Mouse (Mus musculus): ENCODE data around the gene Tas1r3.

The Tas1r3 gene

DNA sequence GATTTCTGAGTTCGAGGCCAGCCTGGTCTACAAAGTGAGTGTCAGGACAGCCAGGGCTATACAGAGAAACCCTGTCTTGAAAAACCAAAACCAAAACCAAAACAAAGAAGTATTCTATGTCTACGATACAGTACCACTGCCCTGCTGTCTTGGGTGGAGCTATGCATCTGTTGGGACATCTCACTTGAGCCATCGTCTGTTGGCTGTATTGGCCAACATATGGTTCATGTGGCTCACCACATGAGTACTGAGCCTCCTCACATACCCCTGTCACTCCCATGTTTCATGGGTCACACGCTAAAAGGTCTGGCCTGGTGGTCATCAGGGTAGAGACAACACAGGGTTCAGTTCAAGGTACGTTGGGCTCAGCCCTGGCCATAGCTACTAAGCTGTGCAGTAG is 23.2 kb upstream of the Tas1r3 start:
- DNase-seq: no peak

DNA sequence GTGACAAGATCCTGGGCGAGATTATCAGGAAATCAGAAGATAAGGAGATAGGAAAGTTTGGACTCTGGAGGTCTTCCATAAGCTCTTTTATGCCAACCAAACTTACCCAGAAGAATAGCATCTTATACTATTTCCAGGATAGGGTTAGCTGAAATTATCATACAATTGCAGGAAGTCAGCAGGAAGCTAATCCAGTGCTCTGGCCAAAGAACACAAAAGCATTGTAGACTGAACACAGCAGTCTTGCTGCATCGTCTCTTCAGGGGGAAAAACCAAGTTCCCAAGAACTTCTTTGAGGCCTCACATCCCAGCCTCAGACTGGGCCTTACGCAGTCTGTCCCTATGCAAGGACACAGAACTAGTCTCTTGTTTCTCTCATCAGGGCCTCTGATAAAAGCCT is 20.4 kb upstream of the Tas1r3 start:
- DNase-seq: no peak

DNA sequence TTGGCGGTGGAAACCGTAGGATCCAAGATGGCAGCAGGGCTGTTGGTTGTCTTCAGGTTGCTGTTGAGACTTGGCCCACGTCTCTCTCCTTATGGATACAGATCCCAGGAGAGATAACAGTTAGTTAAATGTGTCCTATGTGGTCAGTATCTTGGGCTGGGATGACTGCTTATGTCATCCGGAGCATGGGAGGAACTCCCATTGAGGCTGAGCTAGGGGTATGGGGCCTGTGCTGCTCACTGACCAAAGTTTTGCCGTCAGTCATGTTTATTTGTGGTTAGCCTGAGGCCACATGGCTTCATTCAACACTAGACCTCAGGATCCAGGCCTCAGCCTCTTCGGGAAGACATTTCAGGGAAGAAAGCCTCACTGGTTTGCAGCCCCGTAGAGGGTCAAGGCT is 8.2 kb upstream of the Tas1r3 start:
- DNase-seq: no peak

DNA sequence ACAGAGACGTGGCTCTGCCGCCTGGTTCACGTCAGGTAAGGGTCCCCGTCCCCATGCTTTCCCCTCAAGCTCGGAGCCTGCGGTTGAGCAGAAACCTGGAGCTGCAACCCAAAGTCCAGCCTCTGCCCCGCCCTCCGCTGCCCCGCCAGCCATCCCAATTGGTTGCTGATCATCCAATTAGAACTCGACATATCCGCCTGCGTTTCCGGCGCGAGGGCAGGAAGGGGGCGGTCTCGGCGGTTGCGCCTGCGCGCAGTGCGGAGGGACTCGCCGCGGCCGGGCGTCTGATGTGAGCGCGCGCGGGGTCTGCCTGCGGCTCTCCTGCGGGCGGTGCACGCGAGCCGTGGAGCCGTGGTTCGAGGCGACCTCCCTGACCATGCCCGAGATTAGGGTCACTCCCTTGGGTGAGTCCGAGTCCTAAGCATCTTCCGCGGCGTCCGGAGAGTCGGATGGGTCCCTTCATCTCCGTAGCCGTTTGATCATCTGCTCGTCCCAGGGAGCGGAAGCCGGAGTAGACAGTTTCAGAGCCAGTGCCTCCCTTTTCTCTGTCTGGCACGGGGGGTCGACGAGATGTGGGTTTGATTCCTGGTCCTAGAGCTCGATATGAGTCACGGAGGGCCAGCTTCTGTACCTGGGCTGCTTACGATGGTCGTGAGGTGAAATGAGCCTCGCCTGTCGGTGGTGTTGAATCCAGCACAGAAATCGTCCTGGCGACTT is 6.3 kb upstream of the Tas1r3 start, which contains the start of the genes Cptp and Ints11:
TSS of gene Cptp (minus strand) at position 124 of the 717 bp plus-strand sequence.
TSS of gene Ints11 (plus strand) at position 230 of the 717 bp plus-strand sequence.
- DNase-seq: peak; percentile 98

DNA sequence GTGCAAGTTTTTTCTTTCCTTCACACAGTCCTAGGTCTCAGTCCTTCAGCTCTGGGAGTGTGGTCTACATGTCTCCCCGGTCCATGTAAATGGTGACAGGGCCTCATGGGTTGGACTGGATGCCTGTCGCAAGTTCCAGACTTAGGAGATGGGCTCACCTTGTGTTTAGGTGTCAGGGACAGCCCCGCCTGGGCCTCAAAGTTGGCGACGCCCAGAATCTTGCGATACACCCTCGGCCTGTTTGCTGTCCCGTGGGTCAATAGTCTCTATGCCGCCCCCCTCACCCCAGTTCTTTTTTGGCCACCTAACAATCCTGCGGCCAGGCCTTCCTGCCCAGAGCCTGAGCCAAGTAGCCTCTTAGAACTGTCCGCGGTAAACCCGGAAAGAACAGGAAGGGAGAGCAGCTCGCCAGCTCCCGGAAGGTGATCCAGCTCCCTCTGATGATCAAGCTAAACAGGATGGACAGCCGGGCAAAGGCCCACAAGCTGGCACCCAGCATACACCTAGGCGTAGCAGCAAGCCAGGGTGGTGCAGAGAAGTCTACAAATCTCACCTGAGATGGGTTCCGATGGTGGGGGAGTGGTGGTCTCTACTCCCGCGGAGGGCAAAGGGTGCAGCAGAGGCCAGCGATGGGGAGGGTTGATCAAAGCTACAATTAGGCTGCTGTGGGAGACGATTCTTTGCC is 5.6 kb upstream of the Tas1r3 start:
- peak; percentile 38 for DNase-seq

DNA sequence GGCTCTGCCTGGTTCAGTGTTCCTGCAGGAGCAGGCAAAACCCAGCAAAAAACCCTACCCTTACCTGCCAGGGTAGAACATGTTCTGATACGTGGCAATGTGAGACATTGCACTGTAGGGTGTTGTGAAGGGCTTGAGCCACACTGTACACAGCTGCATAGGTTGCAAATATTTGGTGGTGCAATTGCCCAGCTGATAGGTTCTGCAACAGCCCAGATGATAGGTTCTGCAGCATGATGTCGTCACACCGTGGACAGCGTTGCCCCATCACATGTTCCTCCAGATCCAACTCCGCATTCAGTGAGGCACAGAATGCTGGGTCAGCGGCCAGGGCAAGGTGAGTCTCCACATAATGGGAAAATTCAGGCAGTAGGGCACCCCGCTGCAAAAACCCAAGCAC is 1.4 kb downstream of the Tas1r3 start:
- DNase-seq: no peak

DNA sequence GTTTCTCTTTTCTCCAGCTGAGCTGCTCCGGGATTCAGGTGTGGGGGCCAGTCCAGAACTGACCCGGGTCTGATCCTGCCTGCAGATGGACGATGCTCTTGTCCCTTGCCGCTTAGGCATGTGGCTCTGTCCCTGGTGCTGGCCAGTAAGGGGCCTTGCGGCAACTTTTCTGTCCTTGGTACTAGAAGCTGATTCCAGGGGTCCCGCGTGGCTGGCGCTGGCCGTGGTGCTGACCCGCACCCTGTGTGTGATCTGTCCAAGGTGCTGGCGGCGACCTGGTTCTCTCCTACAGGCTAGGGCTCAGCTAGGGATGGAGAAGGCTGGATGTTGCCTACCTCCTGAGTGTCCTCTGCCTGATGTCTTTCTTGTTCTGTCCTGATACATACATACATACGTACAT is 3.8 kb downstream of the Tas1r3 start:
- DNase-seq: no peak

DNA sequence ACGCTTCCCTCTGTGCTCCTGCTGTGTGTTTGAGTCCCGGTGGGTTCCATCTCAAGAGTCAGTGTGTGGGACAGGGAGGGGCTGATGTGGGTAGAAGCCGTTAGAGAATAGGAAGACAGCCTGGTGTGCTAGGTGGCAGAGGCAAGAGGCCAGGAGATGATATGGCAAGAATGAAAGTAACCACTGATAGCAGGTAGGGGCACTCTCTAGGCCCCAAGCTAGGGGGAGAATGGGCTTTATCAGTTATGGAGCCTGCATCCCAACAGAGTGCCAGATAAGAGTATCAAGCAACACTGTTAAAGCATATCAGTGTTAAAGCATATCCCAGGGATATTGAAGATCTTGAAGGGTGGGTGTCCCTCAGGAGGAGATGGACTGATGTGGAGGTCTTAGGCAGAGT is 6.3 kb downstream of the Tas1r3 start:
- DNase-seq: no peak

DNA sequence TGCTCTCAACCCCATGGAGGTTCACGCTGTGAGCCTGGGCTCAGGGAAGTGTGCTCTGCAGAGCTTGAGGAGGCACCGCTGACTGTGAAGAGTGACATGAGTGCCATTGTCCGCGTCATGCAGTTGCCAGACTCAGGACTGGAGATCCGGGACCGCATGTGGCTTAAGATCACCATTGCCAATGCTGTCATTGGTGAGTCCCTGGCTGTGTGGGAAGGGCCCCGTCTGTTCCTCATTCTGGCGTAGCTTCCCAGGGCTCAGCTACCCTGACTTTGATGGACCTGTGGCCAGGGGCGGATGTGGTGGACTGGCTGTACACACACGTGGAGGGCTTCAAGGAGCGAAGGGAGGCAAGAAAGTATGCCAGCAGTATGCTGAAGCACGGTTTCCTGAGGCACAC is 7.1 kb downstream of the Tas1r3 start:
- no peak for DNase-seq

DNA sequence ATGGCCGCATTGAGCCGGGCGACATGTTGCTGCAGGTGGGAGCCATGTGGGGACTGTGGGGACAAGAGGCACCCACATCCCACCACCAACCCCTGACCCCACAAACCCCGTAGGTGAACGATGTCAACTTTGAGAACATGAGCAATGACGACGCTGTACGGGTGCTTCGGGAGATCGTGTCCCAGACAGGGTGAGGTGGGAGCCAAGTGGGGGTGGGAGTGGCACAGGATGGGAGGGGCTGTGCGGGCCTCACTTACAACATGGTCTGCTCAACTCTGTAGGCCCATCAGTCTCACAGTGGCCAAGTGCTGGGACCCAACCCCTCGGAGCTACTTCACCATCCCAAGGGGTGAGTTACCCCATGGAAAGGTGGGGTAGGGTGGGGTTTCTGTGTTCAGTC is 8.2 kb downstream of the Tas1r3 start:
- no peak for DNase-seq

DNA sequence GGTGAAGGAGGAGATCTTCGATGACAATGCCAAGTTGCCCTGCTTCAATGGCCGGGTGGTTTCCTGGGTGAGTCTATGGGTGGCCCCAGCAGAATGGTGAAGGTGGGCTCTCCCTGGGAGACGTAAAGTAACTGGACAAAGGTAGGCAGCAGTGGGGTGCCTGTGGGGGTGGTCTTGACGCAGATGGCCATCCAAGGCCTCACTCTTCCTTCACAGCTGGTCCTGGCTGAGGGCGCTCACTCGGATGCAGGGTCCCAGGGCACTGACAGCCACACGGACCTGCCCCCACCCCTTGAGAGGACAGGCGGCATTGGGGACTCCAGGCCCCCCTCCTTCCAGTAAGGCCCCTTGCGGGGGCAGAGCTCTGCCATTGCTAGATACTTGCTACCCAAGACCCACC is 9.7 kb downstream of the Tas1r3 start:
- no peak for DNase-seq

DNA sequence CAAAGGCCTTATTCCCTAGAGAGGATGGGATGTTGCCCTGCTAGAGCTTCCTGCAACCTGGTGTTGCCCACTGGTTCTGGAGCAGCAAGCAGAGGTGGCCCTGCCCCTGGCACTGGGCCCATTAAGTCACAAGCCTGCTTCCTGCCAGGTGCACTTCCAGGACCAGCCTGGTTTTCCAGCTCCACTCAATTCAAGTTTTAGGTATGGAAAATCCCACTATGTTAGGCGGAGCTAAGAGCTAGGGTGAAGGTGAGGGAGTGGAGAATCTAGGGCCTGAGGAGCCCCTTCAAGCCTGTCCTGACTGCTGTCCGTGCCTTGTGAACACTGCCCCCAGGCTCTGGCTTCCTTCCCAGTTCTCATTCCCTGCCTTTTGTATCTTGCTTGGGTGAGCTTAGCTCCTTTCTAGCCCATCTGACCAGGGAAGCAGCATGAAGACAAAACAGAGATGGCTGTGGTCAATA is 11.2 kb downstream of the Tas1r3 start:
- no peak for DNase-seq

DNA sequence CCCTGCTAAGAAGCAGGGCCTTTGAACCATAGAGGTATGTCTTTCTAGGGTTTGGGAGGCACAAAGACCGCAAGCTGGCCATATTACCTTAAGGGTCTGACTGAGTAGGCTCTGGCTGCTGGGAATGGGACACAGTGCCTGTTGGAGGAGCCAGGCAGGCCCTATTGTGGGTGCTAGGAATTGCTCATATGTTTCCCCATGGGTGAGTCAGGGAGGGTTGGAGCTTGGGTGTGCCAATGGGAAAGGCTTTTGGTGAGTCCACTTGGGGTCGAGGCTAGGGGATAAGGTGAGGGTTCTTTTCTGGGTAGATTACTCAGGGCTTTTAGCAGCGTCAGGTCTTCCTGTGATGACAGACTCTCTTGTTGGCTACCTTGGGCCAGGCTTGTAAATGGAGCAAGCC is 11.8 kb downstream of the Tas1r3 start:
- DNase-seq: no peak

DNA sequence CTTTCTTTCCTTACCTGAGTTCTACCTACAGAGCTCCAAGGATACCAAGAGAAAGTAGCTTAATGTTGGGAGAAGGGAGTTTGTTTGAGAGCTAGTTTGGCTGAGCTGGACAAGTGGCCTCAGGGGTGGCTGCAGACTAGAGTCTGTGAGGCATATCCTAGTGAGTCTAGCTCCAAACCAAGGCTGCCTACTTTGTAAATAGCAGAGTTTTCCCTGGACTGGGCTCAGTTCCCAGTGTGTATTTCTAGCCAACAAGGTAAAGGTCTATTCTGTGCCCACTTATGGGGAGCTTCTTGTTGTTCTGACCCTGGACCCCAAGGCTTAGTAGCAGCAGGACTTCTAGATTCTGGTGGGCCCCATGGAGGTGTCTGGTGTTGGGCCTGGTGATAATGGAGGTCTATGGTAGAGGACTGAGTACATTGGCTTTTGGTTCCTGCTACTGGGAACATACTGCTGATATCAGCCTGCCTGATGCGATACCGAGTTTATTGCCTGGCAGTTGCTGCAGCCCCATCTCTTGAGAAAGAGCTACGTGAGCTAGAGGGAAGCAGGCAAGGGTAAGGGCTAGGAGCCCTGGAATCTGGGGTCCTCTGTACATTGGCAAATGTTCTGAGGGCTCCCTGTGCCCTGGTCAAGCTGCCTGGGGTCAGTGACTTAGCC is 13.2 kb downstream of the Tas1r3 start:
- no peak for DNase-seq

DNA sequence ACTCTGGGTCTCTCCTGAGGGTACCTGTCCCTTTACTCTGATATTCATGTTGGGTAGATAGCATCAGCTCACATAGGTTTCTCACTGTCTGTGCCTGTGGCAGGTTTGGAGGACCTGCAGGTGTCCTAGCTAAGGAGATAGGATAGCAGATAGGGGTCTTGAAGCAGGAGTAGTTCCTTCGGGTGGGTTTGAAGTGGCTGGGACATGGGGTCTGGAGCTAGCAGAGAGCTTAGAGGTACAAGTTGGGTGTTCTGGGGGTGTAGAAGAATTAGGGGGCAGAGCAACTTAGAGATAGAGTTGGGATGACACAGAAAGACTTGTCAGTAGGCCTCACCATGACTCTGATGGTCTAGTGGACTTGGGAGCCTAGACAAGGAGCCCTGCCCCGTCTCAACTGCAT is 13.8 kb downstream of the Tas1r3 start:
- DNase-seq: no peak

DNA sequence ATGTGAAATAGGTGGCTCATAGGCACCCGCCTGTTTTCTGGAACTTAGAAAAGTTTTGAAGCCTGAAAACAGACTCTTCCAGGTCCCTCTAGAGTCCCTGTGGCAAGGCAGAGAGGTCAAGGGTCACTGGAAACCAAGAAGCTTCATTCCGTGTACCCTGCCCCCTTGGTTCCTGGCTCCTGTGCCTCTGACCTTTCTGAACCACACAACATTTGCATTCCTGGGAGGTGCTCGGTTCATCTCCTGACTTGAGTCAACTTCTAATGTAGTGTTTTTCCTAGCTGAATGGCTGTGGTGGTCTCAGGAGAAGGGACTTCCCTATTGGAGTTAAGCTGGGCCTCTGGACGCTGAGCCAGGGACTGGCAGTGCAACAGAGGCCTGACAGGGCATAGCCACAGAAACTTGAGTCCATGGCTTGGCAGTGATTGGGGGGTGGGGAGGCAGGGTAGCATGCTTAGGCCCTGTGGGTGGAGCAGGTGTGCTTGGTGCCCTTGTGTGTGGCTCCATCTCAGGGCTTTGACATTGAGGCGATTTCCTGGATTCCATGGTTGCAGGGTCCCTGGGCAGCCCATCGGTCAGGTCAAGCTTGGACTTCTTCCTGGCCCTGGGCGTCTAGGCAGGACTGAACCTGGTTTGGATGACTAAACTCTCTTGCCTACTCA is 14.6 kb downstream of the Tas1r3 start:
- no peak for DNase-seq

DNA sequence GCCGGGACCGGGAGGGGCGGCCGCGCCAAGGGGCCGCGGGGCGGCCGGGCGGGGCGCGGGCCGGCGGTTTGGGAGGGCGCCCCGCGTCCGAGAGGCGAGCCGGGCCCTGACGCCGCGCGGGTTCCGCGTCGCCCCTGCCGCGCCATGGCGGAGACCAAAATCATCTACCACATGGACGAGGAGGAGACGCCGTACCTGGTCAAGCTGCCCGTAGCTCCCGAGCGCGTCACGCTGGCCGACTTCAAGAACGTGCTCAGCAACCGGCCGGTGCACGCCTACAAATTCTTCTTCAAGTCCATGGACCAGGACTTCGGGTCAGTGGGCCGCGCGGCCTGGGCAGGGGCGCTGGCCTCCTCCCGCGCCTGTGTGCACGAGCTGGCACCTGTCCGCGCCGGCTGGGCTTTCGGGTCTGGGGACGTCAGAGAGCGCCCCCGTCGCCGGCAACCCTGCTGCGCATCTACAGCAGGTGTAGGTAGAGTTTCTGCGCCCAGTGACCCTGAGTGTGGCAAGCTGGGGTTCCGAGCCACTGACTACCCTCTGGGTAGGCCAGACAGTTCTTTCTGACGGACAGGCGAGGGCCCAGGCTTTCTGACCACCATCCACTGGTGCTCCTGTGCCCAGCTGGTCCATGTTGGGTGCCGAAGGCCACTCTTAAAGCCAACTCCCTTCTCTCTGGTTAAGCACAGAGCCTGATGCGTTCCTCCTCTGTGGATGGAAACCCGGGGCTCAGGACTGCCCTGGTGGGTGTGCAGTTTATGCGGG is 15.4 kb downstream of the Tas1r3 start:
- peak; percentile 47 for DNase-seq

DNA sequence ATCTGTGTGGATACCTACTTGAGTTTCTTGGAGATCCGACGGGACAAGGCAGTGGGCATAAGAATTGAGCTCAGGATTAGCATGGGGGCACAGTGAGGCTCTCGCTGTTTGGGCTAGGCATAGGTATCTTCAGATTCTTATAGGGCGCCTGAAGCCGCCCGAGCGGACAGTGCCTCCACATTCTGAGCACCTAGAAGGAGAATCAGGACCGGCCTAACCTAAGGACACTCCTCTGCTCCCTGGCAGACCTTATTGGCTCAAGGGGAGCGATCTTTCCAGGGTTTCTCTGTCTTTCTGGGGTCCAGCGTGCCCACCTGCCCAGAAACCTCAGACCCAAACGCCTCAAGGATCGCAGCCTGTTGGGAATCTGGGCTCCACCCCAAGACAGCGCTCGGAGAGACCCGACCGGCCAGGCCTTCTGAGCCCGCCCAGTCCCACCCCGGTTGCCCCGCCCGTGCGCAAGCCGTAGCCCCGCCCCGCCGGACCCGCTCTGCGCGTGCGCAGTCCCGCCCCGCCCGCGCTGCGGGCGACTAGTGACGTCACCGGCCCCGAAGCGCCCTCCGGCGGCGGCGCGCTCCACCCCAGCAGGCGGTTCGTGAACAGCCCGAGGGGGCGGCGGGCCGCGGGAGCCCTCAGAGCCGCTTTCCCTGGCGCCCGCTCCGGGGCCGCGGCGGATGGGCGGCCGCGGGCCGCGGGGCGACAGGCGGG is 16.1 kb downstream of the Tas1r3 start, which contains the start of gene Dvl1:
TSS of gene Dvl1 (plus strand) at position 532 of the 708 bp plus-strand sequence.
- DNase-seq: peak; percentile 90

DNA sequence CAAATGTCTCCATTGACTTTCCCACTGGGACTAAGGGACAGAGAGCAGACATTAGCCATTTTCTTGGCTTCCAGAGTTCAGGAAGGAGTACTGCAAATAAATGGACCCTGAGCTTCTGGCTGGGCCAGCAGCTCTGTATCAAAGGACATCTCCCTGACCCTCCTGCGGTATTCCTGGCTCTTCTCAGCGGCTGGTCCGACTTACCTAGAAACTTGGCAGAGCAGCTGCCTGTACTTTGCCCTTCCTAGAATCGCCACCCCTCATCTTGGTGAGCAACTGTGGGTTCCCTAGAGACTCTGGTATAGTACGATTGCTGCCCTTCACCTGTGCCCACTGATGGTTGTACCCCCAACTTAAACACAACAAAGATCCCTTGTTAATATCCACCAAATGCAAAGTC is 19.9 kb downstream of the Tas1r3 start:
- DNase-seq: no peak

DNA sequence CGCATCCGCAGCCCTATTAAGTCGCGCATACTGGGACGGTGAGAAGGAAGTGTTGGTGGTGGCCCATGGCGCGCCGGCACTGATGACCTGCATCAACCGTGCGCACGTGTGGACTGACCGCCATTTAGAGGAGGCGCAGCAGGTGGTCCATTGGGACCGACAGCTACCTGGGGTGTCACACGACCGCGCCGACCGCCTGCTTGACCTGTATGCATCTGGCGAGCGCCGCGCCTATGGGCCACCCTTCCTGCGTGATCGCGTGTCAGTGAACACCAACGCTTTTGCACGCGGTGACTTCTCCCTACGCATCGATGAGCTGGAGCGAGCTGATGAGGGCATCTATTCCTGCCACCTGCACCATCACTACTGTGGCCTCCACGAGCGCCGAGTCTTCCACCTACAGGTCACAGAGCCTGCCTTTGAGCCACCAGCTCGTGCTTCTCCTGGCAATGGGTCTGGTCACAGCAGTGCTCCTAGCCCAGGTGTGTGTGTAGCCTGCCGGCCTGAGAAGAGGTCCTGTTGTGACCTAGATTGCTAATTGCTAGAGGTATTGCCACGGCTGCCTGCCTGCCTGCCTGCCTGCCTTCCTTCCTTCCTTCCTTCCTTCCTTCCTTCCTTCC is 21.4 kb downstream of the Tas1r3 start:
- DNase-seq: no peak

DNA sequence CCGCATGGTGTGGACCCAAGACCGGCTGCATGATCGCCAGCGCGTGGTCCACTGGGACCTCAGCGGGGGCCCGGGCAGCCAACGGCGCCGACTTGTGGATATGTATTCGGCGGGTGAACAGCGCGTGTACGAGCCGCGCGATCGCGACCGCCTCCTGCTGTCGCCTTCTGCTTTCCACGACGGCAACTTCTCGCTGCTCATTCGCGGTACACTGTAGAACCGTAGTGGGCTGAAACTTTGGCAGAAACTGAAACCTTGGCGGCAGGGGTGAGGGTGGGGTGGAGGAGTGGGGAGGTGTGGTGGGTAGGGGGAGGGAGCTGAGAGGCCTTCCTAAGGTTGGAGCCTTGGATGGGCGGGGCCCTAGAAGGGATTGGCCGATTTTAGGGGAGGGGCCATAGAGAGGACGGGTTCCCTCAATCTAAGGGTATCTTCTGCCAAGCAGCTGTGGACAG is 22.1 kb downstream of the Tas1r3 start:
- DNase-seq: peak; percentile 85

Data from lung, postnatal 36 days (tissue).